Mouse (Mus musculus) G1E (cell line): ENCODE results near the gene Slc38a1. TPM values are rescaled to one million over a fixed set of nuclear protein-coding genes. Genes with fewer than 3 reads are reported as not detected.

Experiments
- ATAC-seq: 2 replicates; pipeline ENCODE4 v1.8.0; 2016; ENCODE audit warnings: mild to moderate bottlenecking; ENCODE audit not compliant: insufficient number of reproducible peaks, poor library complexity, low FRiP score, severe bottlenecking; ENCODE audit errors: extremely low read depth
- DNase-seq: peaks from one replicate; pipeline ENCODE4 v3.0.0; 2012; ENCODE audit warnings: low spot score
- H3K27me3 ChIP-seq: 2 replicates; pipeline ENCODE4 v1.6.1; 2012; ENCODE audit warnings: mild to moderate bottlenecking, low read length, inconsistent platforms; ENCODE audit not compliant: insufficient read depth
- H3K36me3 ChIP-seq: replicated peaks from 2 replicates; pipeline ENCODE3; 2012; ENCODE audit warnings: mild to moderate bottlenecking, inconsistent platforms
- H3K4me1 ChIP-seq: 2 replicates; pipeline ENCODE4 v1.6.1; 2012; ENCODE audit warnings: low read depth, low read length, inconsistent platforms, mixed read lengths; ENCODE audit not compliant: insufficient read depth
- H3K4me3 ChIP-seq: 2 replicates; pipeline ENCODE4 v1.5.1; 2012; ENCODE audit warnings: low read depth, mild to moderate bottlenecking, inconsistent platforms, low read length, moderate library complexity, mixed read lengths
- H3K9me3 ChIP-seq: replicated peaks from 2 replicates; pipeline ENCODE4 v1.6.1; 2012; ENCODE audit warnings: inconsistent platforms
- CTCF ChIP-seq: IDR thresholded peaks from 2 replicates; pipeline ENCODE4 v1.5.1; 2012; ENCODE audit warnings: low read depth, low read length, inconsistent platforms, mixed read lengths
- GATA1 ChIP-seq: IDR thresholded peaks from 2 replicates; pipeline ENCODE4 v1.6.1; 2012; ENCODE audit warnings: borderline replicate concordance, low read length, inconsistent platforms, mixed read lengths
- GATA2 ChIP-seq: IDR thresholded peaks from 2 replicates; pipeline ENCODE4 v1.6.1; 2012; ENCODE audit warnings: low read depth, low read length, inconsistent platforms, borderline replicate concordance
- POLR2AphosphoS5 ChIP-seq: IDR thresholded peaks from 2 replicates; pipeline ENCODE4 v1.6.1; 2012; ENCODE audit warnings: low read depth, low read length, inconsistent platforms; ENCODE audit not compliant: insufficient replicate concordance
- TAL1 ChIP-seq: conservative IDR thresholded peaks from 2 replicates; pipeline ENCODE4 v1.6.1; 2012; ENCODE audit warnings: low read depth, low read length, inconsistent platforms, mixed read lengths
- polyA plus RNA-seq: library from polyadenylated mRNA; stranded (reverse); fragments of >175 nt; gene quantifications from 2 replicates; pipeline ENCODE4 v1.2.3, GENCODE M21; 2012
- total RNA-seq, 2 experiments: library from RNA; stranded (forward) in 1 of 2; stranded (reverse) in 1 of 2; fragments of 200-1000 nt in 1 of 2; fragments of >200 nt in 1 of 2; fragmentation: Nextera tagmentation in 1 of 2; gene quantifications; 2 replicates each; pipeline ENCODE4 v1.2.3; 2014 to 2017

Slc38a1 gene
- total and polyA plus RNA-seq, 3 experiments: 0.55 TPM; not detected in 2

DNA sequence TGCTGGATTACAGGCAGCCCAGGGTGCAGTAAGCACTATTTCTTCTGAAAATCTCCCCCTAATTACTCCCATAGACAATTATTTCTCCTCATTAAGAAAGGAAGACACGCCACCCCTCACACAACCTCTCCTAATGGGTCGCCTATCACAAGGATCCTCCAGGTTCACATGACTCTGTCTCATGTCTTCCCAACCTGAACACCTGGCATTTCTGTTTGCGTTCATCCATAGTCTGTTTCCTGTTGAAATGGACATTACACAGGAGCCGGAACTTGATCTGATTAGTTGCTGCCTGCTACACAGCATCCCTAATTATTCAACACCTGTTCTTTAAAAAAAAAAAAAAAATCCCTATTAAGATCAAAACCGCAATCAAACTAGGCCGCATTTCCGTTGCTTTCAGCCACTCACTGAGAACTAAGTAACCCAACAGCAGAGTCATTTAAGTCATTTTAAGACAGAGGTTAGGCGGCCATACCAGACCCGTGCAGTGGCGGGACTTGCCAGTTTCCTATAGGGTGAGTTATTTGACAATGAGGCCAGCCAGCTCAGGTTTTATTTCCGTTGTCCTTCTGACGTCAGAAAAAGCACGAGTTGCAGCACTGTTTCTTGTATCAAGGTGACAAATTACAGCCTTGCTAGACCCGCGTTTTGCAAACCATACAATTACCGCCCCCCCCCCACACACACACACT, 2.3 kb downstream of the Slc38a1 start:
- no peak for DNase-seq
- no peak for ATAC-seq
- Histone ChIP-seq H3K9me3 (peaks cover 54% of the 10 kb centered on the region), H3K27me3 (no peaks in the 10 kb centered on the region), H3K4me1 (no peaks in the 10 kb centered on the region), H3K36me3 (no peaks in the 10 kb centered on the region), H3K4me3 (no peak overlapping the region)
- TF ChIP-seq GATA1 (no peak), TAL1 (no peak), POLR2AphosphoS5 (no peak), GATA2 (no peak), CTCF (no peak)

- ATAC-seq (no peak), DNase-seq (no peak)
- Histone ChIP-seq H3K4me1 (no peaks in the 10 kb centered on the region), H3K36me3 (no peaks in the 10 kb centered on the region), H3K9me3 (peaks cover 55% of the 10 kb centered on the region), H3K27me3 (no peaks in the 10 kb centered on the region), H3K4me3 (no peak overlapping the region)
- no peak for TF ChIP-seq TAL1
- TF ChIP-seq GATA1: no peak
- TF ChIP-seq GATA2: no peak
- no peak for TF ChIP-seq POLR2AphosphoS5
- TF ChIP-seq CTCF: no peak
These were observed 3.1 kb downstream of the Slc38a1 start for GRCm38 (mm10) chr15:96639630-96640029.

DNA sequence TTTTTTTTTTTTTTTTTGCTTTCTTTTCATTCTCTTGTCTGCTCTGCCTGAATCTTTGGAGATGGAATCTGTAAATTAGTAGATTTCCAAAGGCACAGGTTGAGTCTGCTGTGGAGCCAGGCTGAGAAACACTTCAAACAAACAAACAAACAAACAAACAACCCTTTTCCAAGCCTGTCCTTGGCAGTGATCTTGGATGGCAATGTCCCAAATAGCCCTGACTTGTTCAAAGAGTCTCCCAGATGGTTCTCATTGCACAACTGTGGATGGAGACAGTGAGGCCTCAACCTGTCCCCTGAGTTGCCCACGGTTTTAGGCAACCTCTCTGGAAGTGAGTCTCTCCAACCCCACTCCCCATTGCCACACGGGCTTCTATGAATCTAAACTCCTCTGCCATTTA, 4.1 kb downstream of the Slc38a1 start:
- Histone ChIP-seq H3K9me3 (peaks cover 58% of the 10 kb centered on the region), H3K36me3 (no peaks in the 10 kb centered on the region), H3K27me3 (no peaks in the 10 kb centered on the region), H3K4me1 (no peaks in the 10 kb centered on the region), H3K4me3 (no peak overlapping the region)
- TF ChIP-seq CTCF (no peak), TAL1 (no peak), POLR2AphosphoS5 (no peak), GATA1 (no peak), GATA2 (no peak)
- ATAC-seq: no peak
- DNase-seq: no peak

DNA sequence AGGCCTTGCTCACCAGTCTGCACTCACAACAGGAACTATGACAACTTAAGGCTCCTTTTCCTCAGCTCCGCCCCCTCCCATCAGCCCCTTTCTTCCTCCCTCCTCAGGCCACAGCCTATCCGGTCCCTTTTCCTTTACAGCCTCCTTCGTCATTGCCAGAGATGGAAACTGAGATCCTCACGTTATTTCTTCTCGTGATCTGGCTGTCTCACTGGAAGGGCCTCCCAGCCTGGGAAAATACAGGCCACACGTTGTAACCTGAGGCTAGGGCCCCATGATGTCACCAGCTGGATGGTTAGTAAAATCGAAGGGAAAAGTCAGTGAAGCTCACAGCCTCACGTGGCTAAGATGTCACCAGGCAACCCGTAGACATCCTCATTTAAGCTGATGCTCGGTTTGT, 4.5 kb downstream of the Slc38a1 start:
- TF ChIP-seq CTCF (no peak), TAL1 (no peak), POLR2AphosphoS5 (no peak), GATA1 (no peak), GATA2 (no peak)
- Histone ChIP-seq H3K4me3 (no peak overlapping the region), H3K9me3 (peaks cover 58% of the 10 kb centered on the region), H3K36me3 (no peaks in the 10 kb centered on the region), H3K27me3 (no peaks in the 10 kb centered on the region), H3K4me1 (no peaks in the 10 kb centered on the region)
- ATAC-seq (no peak), DNase-seq (no peak)

GRCm38 (mm10) chr15:96634670-96635405, 7.9 kb downstream of the Slc38a1 start:
- Histone ChIP-seq H3K36me3 (no peaks in the 10 kb centered on the region), H3K4me1 (no peaks in the 10 kb centered on the region), H3K27me3 (no peaks in the 10 kb centered on the region), H3K4me3 (no peak overlapping the region), H3K9me3 (peaks cover 56% of the 10 kb centered on the region)
- DNase-seq (no peak), ATAC-seq (no peak)
- no peak for TF ChIP-seq POLR2AphosphoS5
- no peak for TF ChIP-seq GATA1
- TF ChIP-seq GATA2: no peak
- TF ChIP-seq TAL1: no peak
- no peak for TF ChIP-seq CTCF

- ATAC-seq: no peak
- H3K36me3 ChIP-seq: no peaks in the 10 kb centered on the region
- H3K27me3 ChIP-seq: no peaks in the 10 kb centered on the region
- TF ChIP-seq POLR2AphosphoS5: no peak
- TF ChIP-seq GATA2: no peak
- TF ChIP-seq TAL1: no peak
- no peak for TF ChIP-seq CTCF
- no peak for TF ChIP-seq GATA1
- H3K4me3 ChIP-seq: no peak overlapping the region
- peaks cover 42% of the 10 kb centered on the region for H3K9me3 ChIP-seq
- no peaks in the 10 kb centered on the region for H3K4me1 ChIP-seq
- DNase-seq: no peak
These were observed 10.5 kb downstream of the Slc38a1 start for GRCm38 (mm10) chr15:96632201-96632600.
